Mouse (Mus musculus) spleen, embryonic (tissue): Measurements from ENCODE around the gene Rimbp2.

Experiments used
- CTCF ChIA-PET: fragments of 350-600 bp; sonication (Branson Sonifier 250); formaldehyde crosslinking; loops from one replicate; lab custom pipeline; 2022; lab: Charles Lee

Rimbp2 gene

DNA sequence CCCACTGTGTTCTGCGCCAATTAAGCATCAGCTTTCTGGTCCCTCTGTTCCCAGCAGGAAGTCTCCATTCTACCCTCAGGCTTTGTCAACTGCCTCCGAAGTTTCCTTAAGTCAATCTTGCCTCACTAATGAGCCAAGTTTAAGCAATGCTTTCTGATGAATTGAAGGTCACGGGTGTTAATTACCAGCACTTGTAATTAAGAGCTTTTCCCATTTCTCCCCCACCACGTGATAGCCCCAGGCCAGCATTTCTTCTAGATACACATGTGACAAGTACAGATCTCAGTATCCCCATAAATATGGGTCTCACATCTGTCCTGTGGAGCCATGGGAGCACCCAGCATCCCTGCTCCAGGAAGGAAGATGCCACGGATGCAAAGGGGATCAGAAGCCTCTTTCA, 20.5 kb downstream of the Rimbp2 start:
- CTCF ChIA-PET, result interaction anchor here (0.6 kb wide), 2 partner anchors 247 to 760 kb away, joined by 4 to 12 read pairs; no protein-coding TSS in a partner anchor

DNA sequence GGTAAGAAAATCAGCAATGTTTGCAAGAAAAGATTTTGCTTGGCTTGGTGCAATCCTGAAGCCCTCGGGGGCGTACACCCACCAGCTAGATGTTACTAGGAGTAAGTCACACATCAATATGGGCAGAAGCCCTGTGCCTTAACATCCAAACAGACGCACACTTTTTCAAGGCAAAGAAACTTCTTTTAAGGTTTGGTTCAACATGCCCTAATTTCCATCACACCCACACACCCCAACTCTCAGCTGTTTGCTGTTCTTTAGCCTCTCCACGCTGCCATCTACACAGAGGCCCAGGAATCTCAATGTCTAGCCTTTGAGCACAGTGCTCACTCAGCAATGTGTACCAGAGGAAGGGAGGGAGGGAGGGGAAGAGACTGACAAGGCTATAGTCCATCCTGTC, 28.2 kb downstream of the Rimbp2 start:
- CTCF ChIA-PET, result no interaction called here

DNA sequence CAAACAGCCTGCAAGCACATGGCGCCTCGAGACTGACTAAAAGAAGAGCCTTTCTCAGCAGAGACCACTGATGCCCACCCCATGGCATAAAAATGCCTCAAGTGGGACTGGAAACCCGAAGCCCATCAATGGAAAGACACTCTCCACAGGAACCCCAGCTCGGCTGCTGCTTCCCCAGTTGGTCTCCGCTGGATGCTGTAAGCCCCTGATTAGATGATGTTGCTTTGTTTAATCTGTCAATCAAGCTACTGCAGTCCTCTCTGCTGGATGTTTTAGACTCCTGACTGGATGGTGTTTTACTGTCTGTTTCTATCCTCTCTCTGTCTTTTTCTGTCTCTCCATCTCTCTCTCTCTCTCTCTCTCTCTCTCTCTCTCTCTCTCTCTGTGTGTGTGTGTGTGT, 33.2 kb downstream of the Rimbp2 start:
- CTCF ChIA-PET, result no interaction called here

DNA sequence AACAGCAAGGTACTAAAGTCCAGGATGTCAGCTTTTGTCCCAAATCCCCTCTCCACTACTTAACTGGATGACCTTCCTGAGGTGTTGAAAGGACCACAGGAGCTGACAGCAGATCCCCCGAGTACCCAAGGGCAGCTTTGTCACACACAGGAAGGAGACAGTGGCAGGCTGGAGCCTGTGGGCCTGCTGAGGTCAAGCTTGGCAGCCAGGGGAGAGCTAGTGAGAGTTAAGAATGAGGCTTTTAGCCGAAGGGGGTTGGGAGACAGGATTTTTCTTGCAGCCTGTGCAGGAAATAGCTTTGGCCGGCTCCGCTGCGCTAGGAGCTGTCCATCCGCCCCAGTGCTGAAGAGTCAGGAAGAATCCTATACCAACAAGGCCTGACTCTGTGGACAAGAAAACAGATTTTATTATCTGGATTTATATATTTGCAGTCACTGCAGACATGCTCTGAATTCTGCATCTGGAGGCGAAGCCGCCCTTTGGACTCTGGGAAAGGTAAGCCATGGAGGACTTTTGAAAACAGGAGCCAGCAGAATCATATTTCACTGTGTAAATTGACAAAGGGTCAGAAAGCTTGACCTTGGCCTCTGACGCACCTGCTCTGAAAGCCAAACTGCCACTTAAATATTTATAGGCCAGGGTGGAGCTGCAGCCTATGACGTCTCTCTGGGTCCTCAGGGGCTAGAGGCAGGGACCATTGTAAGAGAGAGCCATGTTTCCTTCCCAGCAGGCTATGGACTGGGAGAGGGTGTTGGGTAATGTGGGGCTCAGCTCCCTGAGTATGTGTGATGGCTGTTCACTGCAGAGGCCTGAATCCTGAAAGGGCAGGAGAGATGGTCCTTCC, 35.9 kb downstream of the Rimbp2 start:
- CTCF ChIA-PET, result no interaction called here

DNA sequence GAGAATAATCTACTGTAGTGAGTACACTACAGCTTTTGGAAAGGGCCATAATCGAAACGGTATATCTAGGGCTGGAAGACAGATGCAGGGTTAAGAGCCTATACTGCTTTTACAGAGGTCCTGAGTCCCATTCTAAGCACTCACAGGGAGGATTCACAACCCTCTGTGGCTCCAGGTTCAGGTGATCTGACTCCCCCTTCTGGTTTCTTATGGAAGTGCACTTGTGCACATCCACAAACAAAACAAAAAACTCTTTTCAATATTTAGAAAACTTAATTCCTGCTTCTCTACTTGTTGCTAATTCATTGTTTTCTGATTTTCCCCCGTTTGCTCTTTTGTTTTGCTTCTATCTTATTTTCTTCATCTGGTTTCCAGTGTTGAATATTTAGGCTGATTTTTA, 39.5 kb downstream of the Rimbp2 start:
- CTCF ChIA-PET, result no interaction called here

DNA sequence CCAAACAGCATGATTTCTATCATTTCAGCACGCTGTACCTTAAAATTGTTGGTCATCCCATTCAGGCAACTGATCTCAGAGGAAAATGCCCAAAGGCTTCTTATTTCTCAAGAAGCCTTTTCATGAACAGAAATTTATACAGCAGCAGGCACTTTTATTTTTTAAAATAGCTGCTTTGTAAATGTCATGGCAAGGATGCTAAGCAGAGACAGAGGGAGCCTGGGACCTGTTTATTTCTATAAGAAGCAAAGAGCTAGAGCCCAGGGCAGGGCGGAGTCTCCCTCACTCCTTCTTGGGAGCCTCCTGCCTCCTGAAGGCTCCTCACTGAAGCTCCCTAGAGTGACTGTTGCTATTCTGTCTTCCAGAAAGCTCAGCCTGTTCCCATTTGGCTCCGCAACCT, 40.9 kb downstream of the Rimbp2 start:
- CTCF ChIA-PET, result no interaction called here

DNA sequence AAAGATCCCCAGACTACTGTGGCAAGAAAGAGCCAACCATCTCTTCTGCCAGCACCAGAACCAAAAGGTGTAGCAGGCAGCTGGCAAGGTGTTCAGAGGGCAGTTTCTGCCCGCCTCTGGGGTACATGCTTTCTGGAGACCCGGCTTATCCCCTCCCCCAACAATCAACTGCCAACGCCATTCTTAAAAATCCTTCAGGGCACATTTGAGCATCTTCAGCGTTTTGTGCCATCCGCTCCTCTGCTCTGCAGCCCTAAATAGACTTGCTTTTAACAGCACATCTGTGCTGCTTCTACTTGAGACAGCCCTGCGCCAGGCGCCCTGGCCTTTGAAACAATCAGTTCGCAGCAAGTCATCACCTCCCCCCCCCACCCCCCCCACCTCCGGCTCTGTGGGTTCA, 41.7 kb downstream of the Rimbp2 start:
- CTCF ChIA-PET, result no interaction called here

DNA sequence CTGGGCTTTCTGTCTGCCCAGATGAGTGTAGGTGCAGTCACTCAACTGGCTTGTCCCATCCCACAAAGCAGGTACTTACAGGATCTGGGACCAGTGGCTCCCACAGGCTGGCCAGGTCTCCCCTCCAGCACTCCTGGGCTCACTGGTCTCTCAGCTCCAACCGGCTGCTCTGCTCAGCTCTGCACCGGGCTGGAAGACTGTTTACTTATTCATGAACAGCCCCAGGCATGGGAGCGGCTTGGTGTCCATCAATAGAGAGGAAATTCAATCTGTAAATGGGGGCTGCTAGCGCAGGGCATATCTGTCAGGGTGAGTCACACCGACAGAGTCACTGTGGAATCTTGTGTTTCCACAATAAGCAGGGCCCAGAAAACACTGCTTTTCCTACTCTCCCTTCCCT, 49.2 kb downstream of the Rimbp2 start:
- CTCF ChIA-PET, result no interaction called here

DNA sequence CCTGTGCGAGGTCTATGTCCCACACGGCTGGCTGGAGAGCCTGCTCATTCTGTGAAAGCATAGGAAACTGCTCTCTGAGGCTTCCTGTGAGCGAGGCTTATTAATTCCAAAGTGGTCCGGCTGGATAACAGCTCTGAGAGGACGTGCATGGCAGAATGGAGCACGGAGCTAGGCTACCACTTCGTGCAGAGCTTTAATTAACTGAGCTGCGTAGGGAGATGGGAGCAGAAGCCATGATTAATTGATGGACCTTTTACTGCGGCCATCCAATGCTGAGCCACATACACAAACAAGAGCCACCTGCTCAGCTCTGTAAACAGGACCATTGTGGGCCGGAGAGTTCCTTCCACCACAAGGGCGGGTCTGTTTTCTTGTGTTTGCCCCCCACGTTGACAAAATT, 50.2 kb downstream of the Rimbp2 start:
- CTCF ChIA-PET, result no interaction called here

DNA sequence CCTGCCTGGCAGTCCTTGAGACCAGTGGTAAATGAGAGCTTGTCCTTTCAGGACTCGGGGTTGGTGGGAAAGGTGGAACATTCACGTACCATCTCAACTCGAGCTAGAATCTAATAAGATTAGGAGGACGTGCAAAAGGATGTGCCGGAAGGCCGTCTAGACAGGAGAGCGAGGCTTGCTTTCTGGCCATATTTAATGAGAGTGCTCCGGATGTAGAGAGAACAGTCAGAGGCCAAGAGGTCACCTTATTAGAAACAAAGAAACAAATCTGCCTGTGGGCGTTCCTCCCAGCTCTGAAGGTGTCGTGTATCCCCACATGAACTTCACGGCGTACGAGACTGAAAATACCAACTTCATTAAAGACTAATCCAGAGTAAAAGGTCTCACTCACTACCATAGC, 53.3 kb downstream of the Rimbp2 start:
- CTCF ChIA-PET, result no interaction called here

DNA sequence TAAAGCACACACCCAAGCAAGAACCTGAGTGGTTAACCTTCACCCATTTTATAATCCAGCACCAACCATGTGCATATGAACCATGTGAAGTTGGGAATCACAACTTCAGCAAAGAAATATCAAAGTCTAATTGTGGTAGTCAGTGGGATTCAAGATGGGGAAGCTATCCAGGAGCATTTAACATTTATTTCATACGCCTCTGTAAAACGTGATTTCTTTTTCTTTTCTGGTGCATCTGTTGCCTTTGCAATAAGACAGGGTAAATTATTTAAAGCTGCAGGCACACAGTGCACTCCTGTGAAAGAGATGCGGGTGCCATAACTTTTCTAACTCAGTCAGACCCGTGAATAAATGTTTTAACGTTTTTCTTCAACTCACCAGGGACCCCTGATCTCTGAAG, 58.4 kb downstream of the Rimbp2 start:
- CTCF ChIA-PET, result no interaction called here

DNA sequence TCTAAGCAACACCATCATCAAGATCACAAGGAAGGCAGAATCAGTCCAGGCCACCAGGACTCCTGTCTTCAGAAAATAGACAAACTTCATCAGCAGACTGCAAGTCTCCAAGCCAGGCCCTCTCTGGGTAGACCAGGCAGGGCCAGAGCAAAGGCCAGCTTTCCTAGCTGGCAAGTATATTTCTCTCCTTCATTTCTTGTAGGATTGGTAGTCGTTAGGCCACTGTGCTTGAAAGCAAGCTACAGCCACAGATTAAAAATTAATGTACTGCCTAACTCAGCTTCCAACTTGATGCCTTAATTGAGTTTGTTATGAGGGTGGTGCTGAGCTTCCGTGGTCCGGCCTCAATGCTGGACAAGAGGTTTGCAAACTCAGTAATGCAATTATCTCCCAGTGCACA, 65.7 kb downstream of the Rimbp2 start:
- CTCF ChIA-PET, result no interaction called here

DNA sequence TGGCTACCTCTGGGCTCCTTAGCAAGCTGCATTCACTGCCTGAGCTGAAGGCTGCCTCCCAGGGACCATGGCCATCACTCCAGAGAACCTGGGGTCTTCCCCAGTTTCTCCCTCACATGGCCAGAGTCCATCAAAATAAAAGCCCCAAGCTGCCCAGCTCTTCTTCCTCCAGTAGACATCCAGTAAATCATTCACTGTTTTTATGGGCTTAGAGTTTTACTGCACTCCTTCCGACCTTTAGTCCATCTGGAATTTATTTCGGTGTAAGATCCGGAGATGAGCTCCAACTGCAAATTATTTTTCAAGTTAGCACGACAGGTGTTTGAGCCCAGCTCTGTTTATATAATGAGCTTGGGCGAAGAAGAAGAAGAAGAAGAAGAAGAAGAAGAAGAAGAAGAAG, 69.0 kb downstream of the Rimbp2 start:
- CTCF ChIA-PET, result no interaction called here

DNA sequence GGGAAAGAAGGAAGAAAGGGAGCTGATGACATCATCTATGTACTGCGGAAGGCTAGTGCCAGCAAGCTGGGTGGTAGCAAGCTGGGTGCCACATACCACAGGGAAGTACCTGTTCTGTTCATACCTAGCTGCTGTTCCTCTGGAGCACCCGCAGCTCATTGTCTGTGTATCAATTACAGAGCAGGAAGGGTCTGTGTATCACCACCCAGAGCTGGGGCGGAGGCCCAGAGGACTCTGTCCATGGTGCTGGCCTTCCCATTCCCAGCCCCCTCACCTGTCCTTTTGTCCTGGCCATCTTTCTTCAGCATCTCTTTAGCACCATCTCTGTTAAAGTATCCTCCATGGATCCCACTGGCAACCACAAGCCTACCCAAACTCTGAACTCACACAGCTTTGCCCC, 74.2 kb downstream of the Rimbp2 start:
- CTCF ChIA-PET, result no interaction called here

DNA sequence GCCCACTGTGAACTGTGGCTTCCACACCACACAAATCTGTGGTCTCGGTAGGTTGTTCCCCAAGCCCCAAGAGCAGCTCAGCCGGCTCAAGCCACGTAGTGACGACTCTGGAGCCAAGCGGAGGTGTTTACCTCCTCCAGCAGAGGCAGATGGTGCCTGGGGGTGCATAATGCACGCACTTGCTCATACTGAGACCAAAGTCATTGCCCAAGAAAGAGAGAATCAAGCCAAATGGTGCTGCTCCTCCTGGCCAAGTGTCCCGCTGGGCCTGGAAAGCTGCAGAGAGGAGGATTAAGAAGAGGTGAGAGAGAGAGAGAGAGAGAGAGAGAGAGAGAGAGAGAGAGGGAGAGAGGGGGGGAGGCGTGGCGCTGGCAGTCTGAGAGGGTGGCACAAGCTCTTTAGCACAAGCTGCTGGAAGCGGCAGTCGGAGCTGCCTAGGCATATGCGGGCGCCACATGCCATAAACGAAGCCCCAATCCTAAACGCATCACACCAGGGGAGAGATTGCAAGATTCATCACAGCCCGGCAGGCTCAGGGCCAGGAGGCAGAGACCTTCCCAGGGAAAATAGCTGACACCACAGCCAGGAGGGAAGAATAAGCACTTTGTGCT, 75.8 kb downstream of the Rimbp2 start:
- CTCF ChIA-PET, result no interaction called here

DNA sequence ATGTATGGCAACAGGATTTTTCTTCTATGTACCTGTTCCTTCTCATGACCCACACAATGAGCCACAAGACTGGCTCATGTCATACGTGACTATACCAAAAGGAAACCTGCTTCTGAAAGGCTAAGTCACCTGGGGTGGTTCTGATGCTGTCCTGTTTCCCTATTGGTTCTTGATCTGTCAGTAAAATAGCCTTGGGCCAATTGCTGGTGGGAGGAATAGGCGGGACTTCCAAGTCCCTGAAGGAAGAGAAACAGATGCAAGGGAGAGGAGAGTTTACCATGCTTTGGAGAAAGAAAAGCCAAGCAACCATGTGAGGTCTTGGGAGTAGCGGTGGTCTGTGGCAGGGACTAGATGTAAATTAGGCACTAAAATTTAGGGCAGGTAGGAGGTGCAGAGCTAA, 81.6 kb downstream of the Rimbp2 start:
- CTCF ChIA-PET, result no interaction called here

DNA sequence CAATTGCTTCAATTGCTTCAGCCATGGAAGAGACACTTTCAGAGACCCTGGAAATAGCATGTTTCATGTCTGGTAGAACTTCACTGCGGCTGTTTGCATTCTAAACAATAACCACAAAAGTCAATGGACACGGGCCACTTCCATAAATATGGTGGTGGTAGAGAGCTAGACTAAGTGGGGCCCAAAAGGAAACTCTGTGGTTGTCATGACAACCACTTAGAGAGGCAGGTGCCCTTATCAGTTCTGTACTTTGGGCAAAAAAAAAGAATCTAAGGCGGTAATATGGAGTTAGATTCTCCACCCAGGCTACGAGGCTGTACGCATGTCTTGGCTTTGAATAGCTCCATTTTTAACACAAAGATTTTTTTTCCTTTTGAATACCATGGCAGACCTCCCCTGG, 86.5 kb downstream of the Rimbp2 start:
- CTCF ChIA-PET, result no interaction called here

DNA sequence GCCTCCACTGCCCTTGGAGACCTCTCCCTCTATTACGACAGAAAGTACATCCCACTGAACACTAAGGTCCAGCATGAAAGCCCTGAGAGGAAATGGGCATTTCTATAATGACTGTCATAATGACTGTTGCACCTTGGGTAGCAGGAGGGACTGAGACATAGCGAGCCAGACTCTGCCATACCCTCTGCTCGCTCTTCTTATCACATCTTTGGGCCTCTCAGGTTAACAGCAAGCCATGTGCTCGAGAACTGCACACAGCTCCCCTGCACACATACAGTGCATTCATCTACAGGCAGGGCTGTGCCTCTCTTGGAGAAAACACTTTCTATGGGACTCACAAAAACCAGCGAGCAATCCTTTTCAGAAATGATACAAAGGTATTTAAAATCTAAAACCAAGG, 87.0 kb downstream of the Rimbp2 start:
- CTCF ChIA-PET, result no interaction called here

DNA sequence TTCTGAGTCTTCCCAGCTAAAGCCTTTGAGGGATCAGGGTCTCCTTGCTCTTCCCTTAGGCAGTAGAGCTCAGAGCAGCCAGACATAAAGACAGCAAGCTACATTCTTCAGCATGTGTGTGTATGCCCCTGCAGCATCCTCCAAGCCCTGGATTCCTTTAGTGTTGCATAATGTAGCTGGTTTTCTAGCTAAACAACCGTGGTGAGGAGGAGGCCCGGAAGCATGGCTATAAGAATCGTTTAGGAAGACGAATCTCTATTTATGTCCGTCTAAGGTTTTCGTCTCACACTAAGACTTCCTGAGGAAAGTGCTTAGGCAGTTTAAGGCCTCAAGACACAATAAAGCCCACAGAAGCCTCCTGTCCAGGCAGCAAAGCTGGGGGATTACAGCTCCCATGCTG, 89.8 kb downstream of the Rimbp2 start:
- CTCF ChIA-PET, result no interaction called here

DNA sequence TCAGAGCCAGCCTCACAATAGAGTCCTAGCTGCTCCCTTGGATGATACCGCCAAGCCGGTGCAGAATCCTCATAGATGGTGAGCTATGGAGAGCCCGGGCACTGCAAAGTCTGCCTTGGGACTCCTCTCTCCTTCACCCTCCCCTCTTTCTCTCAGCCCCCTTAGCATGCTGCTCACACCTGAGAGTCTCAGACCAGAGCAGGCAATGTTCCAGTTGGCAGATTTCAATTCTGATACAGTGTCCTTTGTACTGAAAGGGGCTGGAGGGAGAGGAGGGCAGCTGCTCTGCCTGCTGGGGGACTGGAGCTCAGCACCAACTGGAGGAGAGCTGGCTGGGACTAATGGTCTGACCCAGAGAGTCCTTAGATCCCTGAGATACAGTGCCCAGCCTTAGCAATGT, 92.4 kb downstream of the Rimbp2 start:
- CTCF ChIA-PET, result no interaction called here

DNA sequence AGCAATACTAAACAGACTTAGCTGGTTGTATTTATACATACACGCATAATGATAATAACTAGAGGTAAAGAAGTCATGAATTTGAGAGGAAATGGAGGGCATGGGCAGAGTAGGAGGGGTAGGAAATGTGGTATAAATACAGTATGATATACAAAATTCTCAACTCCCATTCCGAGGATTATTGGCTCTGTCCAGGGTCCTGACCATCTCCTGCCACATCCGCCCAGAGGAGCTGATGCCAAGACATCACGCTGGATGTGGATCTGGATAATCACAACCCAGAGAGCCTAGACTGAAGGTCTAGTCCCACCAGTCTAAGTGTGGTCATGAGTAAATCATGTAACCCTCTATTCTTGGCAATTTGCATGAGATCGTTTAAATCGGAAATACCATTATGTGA, 100.5 kb downstream of the Rimbp2 start:
- CTCF ChIA-PET, result no interaction called here

DNA sequence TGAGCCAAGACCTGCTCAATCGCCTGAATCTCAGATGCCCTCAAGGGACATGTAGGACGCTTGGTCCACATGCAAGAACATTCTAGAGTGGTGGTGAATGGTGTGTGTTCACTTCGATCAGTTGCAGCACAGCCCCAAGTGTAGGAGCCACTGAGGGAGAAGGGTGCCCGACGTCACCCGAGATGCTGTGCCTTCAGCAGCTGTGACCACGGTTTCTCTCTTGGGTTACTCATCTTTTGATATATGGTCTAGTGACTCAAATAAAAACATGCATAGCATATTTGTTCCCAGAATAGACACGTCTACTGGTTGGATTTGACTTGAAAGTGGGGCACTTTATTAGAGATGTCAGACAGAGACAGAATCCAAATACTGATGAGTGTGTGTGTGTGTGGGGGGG, 105.5 kb downstream of the Rimbp2 start:
- CTCF ChIA-PET, result no interaction called here

DNA sequence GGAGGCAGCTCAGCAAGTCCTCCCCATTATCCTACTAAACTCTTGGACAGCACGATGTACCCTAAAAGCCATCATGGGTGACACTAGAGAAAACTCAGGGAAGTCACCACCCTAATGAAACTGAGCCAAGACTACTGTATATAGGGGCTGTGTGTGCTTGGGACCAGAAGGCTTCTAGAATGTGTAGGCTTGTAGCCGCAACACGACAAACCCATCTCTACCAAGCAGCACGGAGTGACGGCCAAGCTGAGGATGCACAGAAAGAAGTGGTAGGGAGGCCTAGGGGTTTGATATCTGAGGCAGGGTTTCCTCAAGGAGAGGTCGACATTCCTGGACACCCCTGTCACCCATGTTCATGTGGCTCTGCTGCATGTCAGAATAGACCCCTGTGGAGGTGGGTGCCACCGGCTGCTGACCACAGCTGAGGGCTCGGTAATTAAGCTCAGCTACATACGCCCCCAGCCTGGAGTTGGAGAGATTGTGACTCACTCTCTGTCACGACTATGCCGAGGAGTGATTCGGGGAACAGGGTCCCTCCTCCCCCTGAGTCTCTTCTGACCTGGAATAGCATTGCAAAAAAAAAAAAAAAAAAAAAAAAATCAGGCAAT, 106.7 kb downstream of the Rimbp2 start:
- CTCF ChIA-PET, result no interaction called here
